Mouse (Mus musculus) layer of hippocampus, postnatal 10 days (tissue): Measurements from ENCODE around the gene Sh2b1. TPM values are rescaled to one million over a fixed set of nuclear protein-coding genes. Genes with fewer than 3 reads are reported as not detected.

ENCODE experiments used
- DNase-seq, 2 experiments: peaks; one replicate each; pipeline ENCODE4 v3.0.0; 2021; ENCODE audit warnings: low spot score in 2 of 2
- total RNA-seq, 2 experiments: library from RNA; stranded (reverse); gene quantifications; 2 replicates each; pipeline ENCODE4 v1.2.3; 2021

Sh2b1 gene
- total RNA-seq, 2 experiments from 2014 or later = 68.1 to 69.6 TPM

DNA sequence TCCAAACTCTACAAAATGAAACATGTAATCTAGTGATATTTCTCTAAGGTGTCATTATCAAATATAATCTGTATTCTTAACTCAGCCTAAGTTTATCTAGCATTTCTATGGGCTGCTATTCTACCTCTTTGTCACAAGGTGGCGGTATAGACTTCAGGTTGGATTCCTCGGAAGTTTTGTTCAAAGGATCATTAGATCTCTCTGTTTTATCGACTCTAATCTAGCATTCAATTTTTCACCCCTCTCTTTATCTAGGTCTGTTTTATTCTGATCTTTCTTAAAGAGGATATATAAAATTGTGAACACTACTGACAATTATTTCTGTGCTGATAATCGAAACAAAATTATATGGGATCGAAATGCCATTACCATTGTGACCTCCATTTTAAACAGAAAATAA is 6.5 kb upstream of the Sh2b1 start:
- no peak for DNase-seq

GRCm38 (mm10) chr7:126474486-126474955 is 703 bp downstream of the Sh2b1 start:
- no peak for DNase-seq

DNA sequence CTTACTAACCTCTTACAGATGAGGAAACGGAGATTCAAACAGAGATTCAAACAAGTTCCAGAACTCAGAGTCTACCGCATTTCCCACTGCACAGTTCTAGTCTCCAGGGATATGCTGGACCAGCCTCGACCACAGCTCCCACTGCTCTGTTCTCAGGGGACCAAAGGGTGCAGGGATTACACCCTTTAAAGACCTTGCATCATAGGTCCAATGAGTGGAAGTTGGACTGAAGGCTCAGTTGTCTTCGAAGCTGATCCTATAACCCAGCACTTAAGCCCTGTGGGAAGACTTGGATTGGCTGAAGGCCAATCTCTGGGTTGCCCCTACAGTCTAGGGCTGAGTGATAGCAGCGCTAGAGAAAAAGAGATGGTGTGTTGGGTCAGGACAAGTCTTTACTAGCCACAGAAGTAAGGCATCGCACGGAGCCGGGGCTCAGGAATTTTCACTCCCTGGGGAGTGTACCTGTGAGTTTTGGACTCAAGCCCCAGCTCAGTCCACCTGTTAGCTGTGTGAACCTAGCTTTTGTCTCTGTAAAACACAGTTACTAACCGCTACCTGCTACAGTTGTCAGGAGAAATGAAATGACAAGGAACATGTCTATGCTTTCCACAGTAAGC is 1.6 kb downstream of the Sh2b1 start:
- no peak for DNase-seq

- no peak for DNase-seq
These were observed 2.5 kb downstream of the Sh2b1 start for GRCm38 (mm10) chr7:126472713-126473112.

GRCm38 (mm10) chr7:126472306-126472705 is 2.9 kb downstream of the Sh2b1 start:
- no peak for DNase-seq

- DNase-seq = no peak
These were observed 3.4 kb downstream of the Sh2b1 start for GRCm38 (mm10) chr7:126471853-126472252.

GRCm38 (mm10) chr7:126471361-126471760 is 3.9 kb downstream of the Sh2b1 start:
- no peak for DNase-seq

- no peak for DNase-seq
These were observed 5.1 kb downstream of the Sh2b1 start for GRCm38 (mm10) chr7:126470077-126470476.

GRCm38 (mm10) chr7:126467834-126468627 is 7.2 kb downstream of the Sh2b1 start:
- no peak for DNase-seq

DNA sequence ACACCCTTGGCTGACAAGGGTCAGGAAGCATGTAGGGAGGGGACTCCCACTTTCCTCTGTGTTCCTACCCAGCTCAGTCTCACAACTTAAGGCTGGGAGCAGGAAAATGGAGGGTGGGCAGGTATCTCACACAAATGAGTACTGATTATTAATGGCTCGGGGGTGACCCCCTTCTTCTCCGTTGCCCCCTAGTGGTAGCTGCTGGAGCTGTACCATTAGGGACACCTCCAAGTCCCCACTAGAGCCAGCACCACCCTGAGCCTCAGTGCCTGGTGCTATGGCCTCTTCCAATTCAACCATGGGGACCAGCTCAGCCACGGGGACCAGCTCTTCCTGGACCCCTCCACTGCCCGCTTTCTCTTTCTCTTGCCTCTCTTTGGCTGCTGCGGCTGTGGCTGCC is 8.0 kb downstream of the Sh2b1 start:
- DNase-seq = peak; percentile 46 to 54

GRCm38 (mm10) chr7:126466707-126467106 is 8.5 kb downstream of the Sh2b1 start:
- no peak for DNase-seq

DNA sequence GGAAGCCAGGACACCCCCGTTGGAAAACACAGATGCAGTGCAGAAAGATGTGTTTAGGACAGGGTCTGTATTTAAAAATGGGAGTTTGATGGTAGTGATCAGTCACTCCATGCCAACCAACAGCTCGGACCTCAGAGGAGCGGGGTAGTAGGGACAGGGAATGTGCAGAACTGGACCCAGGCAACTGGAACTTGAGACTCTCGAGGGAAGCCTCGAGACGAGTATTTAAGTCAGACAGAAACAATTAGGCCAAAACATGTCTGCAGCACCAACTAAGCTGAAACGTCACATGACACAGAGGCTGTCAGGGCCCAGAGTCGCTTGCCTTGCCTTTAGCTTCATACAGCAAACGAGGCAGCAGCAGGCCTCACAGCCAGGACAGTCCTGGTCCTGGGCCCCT is 9.1 kb downstream of the Sh2b1 start:
- DNase-seq = no peak

- DNase-seq = no peak
These were observed 9.8 kb downstream of the Sh2b1 start for GRCm38 (mm10) chr7:126465246-126466030.

GRCm38 (mm10) chr7:126464836-126465235 is 10.4 kb downstream of the Sh2b1 start:
- no peak for DNase-seq

- no peak for DNase-seq
These were observed 11.1 kb downstream of the Sh2b1 start for GRCm38 (mm10) chr7:126464121-126464520.

DNA sequence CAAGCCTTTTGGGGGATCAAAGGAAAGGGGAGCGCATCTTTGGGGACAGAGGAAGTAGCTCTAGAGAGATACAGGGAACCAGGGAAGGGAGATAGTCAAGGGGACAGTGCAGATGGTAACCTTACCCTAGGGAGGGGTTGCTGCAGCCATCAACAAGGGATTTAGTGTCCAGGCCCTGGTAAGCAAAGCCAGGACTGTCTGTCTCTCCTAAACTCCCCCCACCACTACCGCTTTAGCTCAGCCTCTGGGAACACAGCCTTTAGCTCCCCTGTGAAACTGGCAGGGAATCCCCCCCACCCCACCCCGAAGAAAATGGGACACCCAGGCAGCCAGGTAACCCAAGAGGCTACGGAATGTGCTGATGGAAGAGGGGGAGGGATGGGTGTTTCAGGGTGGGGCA is 11.7 kb downstream of the Sh2b1 start:
- no peak for DNase-seq

DNA sequence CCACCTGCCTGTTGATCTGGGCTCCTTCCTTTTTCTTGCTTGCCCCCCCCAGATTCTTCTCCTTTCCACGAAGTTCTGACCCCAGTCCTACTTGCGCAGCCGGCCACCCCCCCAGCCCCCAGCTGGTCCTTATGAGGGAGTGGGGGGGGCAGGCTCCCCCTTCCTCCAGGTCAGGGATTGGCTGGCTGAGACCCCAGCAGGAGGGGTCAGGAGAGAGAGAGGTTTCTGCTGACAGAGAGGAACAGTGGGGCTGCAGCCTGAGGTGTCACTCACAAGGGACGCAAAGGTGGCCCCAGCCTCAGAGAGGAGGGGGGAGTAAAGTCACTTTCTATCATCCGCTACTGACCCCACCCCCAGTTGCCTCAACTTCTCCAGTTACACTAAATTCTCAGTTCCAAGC is 12.2 kb downstream of the Sh2b1 start, which contains the start of gene Atp2a1:
Gene Atp2a1 (minus strand): TSS at position 105 of the 400 bp plus-strand sequence.
- DNase-seq = no peak

- DNase-seq = no peak
These were observed 13.6 kb downstream of the Sh2b1 start for GRCm38 (mm10) chr7:126461626-126462025.

DNA sequence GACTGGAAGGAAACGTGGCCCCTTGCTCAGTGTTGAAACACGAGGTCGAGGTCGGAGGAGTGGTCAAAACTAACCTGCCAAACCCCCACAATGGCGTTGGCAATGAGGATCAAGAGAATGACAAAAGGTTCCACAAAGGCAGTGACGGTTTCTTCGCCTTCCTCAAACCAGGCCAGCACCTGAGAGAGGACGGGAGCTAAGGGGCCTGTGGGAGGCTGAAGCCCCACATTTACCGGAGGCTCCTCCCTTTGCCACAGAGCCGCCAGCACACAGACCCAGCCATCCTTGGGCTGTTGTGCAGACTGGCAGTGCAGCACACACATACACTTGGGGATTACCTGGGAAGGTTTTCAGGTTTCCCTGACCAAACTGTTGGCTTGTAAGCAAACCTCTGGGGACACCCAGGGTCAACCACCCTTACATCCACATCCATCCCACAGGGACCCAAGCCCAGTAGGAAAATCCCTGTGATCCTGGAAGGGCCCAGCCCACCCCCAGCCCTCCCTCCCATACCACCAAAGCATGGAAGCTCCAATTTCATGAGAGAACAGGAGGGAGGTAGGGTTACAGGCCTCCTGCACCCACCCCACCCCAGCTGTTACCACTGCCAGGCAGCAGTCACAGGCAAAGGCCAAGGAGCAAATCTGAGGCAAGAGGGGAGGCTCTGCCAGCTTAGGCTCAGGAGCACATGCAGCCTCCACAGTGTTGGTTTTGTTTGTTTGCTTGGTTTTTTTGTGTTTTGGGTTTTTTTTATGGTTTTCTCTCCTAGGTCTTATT is 14.4 kb downstream of the Sh2b1 start:
- no peak for DNase-seq

GRCm38 (mm10) chr7:126458844-126459618 is 16.2 kb downstream of the Sh2b1 start:
- no peak for DNase-seq
